Mouse (Mus musculus) liver, adult 2 months (tissue): ENCODE measurements at regions not wholly inside any gene's neighbourhood (a gene's known extent, or its start where the extent isn't known, plus 50 kb on each side); places are given as distances from the start of the nearest gene placed in this dataset.

ENCODE experiments used
- DNase-seq: peaks from one replicate; pipeline ENCODE4 v3.0.0-alpha.2; 2011; ENCODE audit warnings: low read depth, low spot score; ENCODE audit errors: extremely low read depth
- H3K27ac ChIP-seq: fragments of 200-500 bp; replicated peaks from 2 replicates; pipeline ENCODE4 v1.5.1; 2012; ENCODE audit warnings: low read depth, mild to moderate bottlenecking, control low read depth, inconsistent platforms, low read length; ENCODE audit not compliant: insufficient read depth
- H3K27me3 ChIP-seq: fragments of 200-500 bp; 2 replicates; pipeline ENCODE4 v1.6.1; 2012; ENCODE audit warnings: mild to moderate bottlenecking, moderate library complexity, low read length, inconsistent platforms; ENCODE audit not compliant: control insufficient read depth, insufficient read depth
- H3K36me3 ChIP-seq: fragments of 200-500 bp; 2 replicates; pipeline ENCODE4 v1.6.1; 2012; ENCODE audit warnings: low read length, inconsistent platforms; ENCODE audit not compliant: control insufficient read depth, insufficient read depth
- H3K4me1 ChIP-seq: fragments of 200-500 bp; 2 replicates; pipeline ENCODE4 v1.6.1; 2011; ENCODE audit warnings: low read length; ENCODE audit not compliant: control insufficient read depth, insufficient read depth
- H3K4me3 ChIP-seq: fragments of 200-500 bp; 2 replicates; pipeline ENCODE4 v1.5.1; 2011; ENCODE audit warnings: low read depth, mild to moderate bottlenecking, control low read depth, low read length, moderate library complexity; ENCODE audit not compliant: insufficient read depth
- H3K79me2 ChIP-seq: fragments of 200-500 bp; 2 replicates; pipeline ENCODE4 v1.6.1; 2012; ENCODE audit warnings: inconsistent platforms, mild to moderate bottlenecking, low read length, moderate library complexity; ENCODE audit not compliant: control insufficient read depth, insufficient read depth
- H3K9ac ChIP-seq: fragments of 200-500 bp; 2 replicates; pipeline ENCODE4 v1.6.1; 2012; ENCODE audit warnings: low read depth, mild to moderate bottlenecking, control low read depth, inconsistent platforms, low read length
- CTCF ChIP-seq: fragments of 200-500 bp; IDR thresholded peaks from 2 replicates; pipeline ENCODE4 v1.5.1; 2011; ENCODE audit warnings: low read depth, low read length, control low read depth
- POLR2A ChIP-seq: fragments of 200-500 bp; IDR thresholded peaks from 2 replicates; pipeline ENCODE4 v1.6.1; 2011; ENCODE audit warnings: low read length, control low read depth; ENCODE audit not compliant: insufficient read depth; ENCODE audit errors: extremely low read depth
- WGBS: fragments of 180-500 bp; shearing (Covaris S2); methylation state at CpG from one replicate; pipeline ENCODE4 v1.1.7; 2018; 5-methylcytosine and 5-hydroxymethylcytosine counted together

DNA sequence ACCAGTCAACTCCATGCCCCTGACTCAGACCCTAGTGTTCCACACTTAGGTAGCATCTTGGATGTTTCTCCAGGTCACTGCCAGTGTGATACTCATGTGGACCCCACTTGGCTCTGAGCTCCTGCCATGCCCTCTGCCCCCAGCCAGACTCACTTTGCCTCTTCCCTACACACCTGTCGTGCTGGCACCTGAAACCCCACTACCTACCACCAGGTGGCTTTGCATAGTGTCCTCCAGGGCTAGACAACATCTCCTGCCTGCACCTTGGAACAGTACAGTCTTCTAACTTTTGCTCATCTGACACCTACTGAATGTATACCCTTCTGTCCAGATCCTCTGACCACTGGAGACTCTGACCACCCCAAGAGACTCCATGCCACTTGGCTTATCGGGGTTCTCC is 80.6 kb downstream of the Fam53a start:
- H3K4me1 ChIP-seq, result no peaks in the 10 kb centered on the region
- no peaks in the 10 kb centered on the region for H3K27me3 ChIP-seq
- TF ChIP-seq CTCF, result peak; percentile 42
- TF ChIP-seq POLR2A, result no peak
- H3K27ac ChIP-seq, result no peak overlapping the region
- H3K79me2 ChIP-seq, result no peaks in the 10 kb centered on the region
- no peak overlapping the region for H3K4me3 ChIP-seq
- no peak overlapping the region for H3K9ac ChIP-seq
- peak; percentile 10 for DNase-seq
- 63% methylated on average over 2 of the region's 2 CpGs for WGBS
- H3K36me3 ChIP-seq, result no peaks in the 10 kb centered on the region

- DNase-seq, result peak; percentile 7
- Histone ChIP-seq H3K9ac (no peak overlapping the region), H3K4me3 (no peak overlapping the region), H3K4me1 (no peaks in the 10 kb centered on the region), H3K36me3 (no peaks in the 10 kb centered on the region), H3K27me3 (no peaks in the 10 kb centered on the region), H3K79me2 (no peaks in the 10 kb centered on the region), H3K27ac (no peak overlapping the region)
- TF ChIP-seq POLR2A (no peak), CTCF (peak; percentile 92)
- WGBS, result 27% methylated on average over 5 of the region's 5 CpGs
Measured at GRCm38 (mm10) chr5:33543372-33543771, 86.1 kb downstream of the Fam53a start.

- Histone ChIP-seq H3K4me1 (no peaks in the 10 kb centered on the region), H3K4me3 (no peak overlapping the region), H3K36me3 (no peaks in the 10 kb centered on the region), H3K27ac (no peak overlapping the region), H3K27me3 (no peaks in the 10 kb centered on the region), H3K9ac (no peak overlapping the region), H3K79me2 (no peaks in the 10 kb centered on the region)
- no peak for TF ChIP-seq POLR2A
- no peak for TF ChIP-seq CTCF
- WGBS, result 93% methylated on average over 3 of the region's 3 CpGs
- no peak for DNase-seq
Measured at GRCm38 (mm10) chr5:33542643-33543042, 86.8 kb downstream of the Fam53a start.

DNA sequence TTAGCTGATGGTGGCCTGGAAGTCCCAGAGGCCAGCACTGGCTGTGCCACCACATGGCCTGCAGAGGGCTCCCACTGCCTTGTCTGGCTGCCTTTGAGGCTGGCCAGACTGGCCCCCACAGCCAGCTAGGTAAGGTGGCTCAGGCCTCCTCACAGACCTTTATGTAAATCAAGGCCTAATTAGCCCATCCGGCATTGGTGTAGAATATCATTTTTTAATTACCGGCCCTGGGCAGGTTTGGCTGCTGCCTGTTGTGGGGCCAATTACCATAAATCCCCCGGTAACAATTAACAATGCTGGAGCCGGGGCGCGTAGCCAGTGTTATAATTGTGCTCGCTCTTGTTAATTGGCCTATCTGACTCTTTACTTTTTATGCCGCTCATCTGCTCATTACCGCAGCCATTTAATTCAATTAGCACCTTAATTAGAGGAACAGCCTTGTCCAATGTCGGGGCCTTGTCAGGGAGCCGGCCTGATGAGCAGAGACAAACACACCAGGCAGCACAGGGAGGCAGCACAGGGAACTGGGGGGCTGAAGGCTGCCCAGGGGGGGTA is 87.4 kb downstream of the Fam53a start:
- Histone ChIP-seq H3K9ac (no peak overlapping the region), H3K27me3 (no peaks in the 10 kb centered on the region), H3K36me3 (no peaks in the 10 kb centered on the region), H3K4me1 (no peaks in the 10 kb centered on the region), H3K79me2 (no peaks in the 10 kb centered on the region), H3K27ac (no peak overlapping the region), H3K4me3 (no peak overlapping the region)
- TF ChIP-seq POLR2A (no peak), CTCF (peak; percentile 77)
- no peak for DNase-seq
- 86% methylated on average over 11 of the region's 11 CpGs for WGBS

DNA sequence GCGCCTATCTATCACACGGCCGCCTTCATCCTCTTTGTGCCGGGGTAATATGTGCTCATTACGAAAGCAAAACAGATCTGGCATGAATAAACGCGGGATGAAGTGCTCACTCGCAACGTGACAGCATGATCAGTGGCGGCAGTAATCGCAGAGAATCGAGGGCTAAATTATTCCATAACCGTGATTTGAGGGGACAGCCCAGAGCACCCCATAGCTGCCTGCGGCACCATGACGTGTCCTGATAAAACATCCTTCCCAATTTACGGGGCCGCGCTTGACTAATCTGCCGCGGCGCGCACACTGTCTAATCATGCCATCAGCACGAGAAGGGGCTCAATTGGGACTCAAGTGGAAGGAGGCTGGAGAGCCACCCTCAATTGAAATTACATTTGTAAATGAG is 89.2 kb downstream of the Fam53a start:
- no peak for DNase-seq
- Histone ChIP-seq H3K79me2 (no peaks in the 10 kb centered on the region), H3K27me3 (no peaks in the 10 kb centered on the region)

GRCm38 (mm10) chr5:33537429-33537828 is 92.0 kb downstream of the Fam53a start:
- no peak for TF ChIP-seq CTCF
- no peak for TF ChIP-seq POLR2A
- no peak overlapping the region for H3K9ac ChIP-seq
- WGBS, result 36% methylated on average over 8 of the region's 8 CpGs
- no peak overlapping the region for H3K27ac ChIP-seq
- H3K4me1 ChIP-seq, result no peaks in the 10 kb centered on the region
- H3K79me2 ChIP-seq, result no peaks in the 10 kb centered on the region
- H3K4me3 ChIP-seq, result no peak overlapping the region
- DNase-seq, result no peak
- no peaks in the 10 kb centered on the region for H3K36me3 ChIP-seq
- H3K27me3 ChIP-seq, result 0 out of 2 replicates have a peak, but pooled peaks cover 4% of the 10 kb centered on the region

More for the DNA sequence above, 89.2 kb downstream of the Fam53a start:
- TF ChIP-seq CTCF, result no peak
- TF ChIP-seq POLR2A, result no peak
- 53% methylated on average over 23 of the region's 23 CpGs for WGBS
- Histone ChIP-seq H3K4me3 (no peak overlapping the region), H3K4me1 (no peaks in the 10 kb centered on the region), H3K9ac (no peak overlapping the region), H3K27ac (no peak overlapping the region), H3K36me3 (no peaks in the 10 kb centered on the region)
